Mouse (Mus musculus) gastrocnemius, adult 18-20 months (tissue): Measurements from ENCODE around the gene Naa16. TPM values are rescaled to one million over a fixed set of nuclear protein-coding genes. Genes with fewer than 3 reads are reported as not detected.
A peak's percentile ranks its signal among the peaks of the same experiment; 100 is the strongest.
"Not testable (repeated sequence)": the region's sequence is repeated elsewhere in the genome, so short reads cannot be mapped to it uniquely, and the experiment has no call there.

ENCODE experiments used
- DNase-seq: peaks from one replicate; pipeline ENCODE4 v3.0.0; 2021; ENCODE audit warnings: low spot score
- long read RNA-seq, 2 experiments: library from polyadenylated mRNA; stranded (forward); transcript quantifications; one replicate each; pipeline ENCODE4 v2.0.0; 2021
- total RNA-seq, 2 experiments: library from RNA; stranded (reverse); gene quantifications; 2 replicates each; pipeline ENCODE4 v1.2.3; 2021

Gene Naa16
- total RNA-seq = 10 to 100 TPM; 21.7 to 25.2 TPM
- long read RNA-seq, experiment 1, full-length matches to known transcripts = 6 of 23 reads
- long read RNA-seq, experiment 1, partial matches to known transcripts = 4 of 23 reads
- long read RNA-seq, experiment 1, other reads (novel, unspliced or antisense) = 13 of 23 reads
- long read RNA-seq, experiment 2, full-length matches to known transcripts = 12 of 20 reads
- long read RNA-seq, experiment 2, partial matches to known transcripts = 1 of 20 reads
- long read RNA-seq, experiment 2, other reads (novel, unspliced or antisense) = 7 of 20 reads

DNA sequence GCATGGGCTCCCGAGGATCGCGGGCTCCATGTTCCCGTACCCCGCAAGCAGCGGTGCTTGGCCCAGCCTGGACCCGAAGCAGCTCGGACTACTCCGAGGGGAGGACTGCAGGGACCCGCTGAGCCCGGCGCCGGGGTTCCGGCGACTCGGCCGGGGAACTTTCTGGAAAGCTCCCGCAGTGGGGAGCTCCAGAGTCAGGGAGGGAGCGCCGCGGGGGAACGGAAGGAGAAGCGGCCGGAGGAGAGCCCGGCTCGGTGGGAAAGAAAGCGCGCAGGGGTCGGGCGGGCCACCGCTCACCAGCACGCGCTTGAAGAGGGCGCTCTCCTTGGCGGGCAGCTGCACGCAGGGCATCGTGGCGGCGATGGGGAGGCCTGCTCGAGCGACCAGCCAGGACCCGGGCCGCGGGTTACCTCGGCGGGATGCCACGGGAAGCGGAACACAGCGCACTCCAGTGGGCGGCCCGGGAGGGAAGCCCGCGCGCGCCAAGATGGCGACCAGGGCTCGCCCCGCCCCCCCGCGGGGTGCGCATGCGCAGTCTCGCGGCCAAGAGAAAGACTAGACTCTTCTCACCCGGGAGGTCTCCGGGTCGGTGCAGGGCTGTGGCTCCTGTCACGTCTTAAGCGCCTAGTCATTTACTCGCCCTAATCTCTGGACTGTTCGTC, at the start of gene Naa16:
Gene Naa16, minus strand, starts transcription at position 514 of the 662 bp plus-strand sequence.
- peak; percentile 95 for DNase-seq

DNA sequence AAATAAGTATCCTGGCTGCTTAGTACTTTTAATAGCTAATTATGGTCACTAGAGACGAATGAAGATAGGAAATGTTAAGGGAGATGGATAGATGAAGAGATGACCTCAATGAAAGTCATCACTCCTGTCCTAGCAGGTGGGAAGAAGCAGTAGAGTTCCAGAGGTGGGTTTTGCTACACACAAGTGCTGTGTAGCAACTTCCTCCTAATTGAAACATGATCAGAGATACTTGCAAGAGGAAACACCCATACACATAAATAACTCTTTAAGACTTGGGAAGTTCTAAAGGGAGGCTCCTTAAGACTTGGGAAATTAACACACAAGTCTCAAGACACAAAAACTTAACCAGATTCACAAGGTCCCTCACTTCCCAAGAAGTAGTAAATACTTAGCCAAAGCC, 43.5 kb upstream of the Naa16 start:
- no peak for DNase-seq

DNA sequence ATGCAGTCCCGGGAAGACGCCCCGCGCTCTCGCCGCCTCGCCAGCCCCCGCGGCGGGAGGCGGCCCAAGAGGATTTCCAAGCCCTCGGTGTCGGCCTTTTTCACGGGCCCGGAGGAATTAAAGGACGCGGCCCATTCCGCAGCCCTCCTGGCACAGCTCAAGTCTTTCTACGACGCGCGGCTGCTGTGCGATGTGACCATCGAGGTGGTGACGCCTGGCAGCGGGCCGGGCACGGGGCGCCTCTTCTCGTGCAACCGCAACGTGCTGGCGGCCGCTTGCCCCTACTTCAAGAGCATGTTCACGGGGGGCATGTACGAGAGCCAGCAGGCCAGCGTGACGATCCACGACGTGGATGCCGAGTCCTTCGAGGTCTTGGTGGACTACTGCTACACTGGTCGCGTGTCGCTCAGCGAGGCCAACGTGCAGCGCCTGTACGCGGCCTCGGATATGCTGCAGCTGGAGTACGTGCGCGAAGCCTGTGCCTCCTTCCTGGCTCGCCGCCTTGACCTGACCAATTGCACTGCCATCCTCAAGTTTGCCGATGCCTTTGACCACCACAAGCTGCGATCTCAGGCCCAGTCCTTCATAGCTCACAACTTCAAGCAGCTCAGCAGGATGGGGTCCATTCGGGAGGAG, 36.3 kb upstream of the Naa16 start:
- not testable (repeated sequence) for DNase-seq

DNA sequence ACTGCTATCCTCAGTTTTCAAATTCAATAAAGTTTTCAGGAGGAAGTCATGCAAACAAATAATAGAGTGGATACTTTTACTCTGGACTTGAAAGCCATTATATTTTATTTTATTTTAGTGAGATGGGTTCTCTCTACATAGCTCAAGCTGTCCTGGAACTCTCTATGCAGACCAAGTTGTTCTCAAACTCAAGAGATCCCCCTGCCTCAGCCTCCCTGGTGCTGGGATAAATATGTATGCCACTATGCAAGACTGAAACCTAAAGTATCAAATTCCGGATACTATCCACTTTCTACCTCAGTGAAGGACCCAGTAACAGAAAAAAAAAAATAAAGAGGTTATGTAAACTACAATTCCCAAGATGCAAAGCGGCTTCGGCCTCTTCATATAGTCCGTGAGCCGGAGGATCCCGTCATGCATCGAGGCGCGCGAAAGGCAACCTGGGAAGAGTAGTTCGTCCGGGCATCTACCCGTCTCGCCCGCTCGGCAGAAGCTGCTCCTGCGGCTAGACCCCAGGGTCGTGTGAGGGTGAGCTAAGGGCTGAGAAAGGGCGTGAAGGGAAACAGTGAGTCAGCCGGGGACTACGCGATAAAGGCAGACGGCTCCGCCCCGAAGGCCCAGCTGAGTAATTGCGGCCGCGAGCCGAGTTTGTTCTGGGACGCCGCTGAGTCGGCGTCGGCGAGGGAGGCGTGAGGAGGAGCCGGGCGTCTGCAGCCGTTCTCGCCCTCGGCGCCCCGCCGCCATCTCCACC, 35.6 kb upstream of the Naa16 start, which contains the start of gene Kbtbd7:
Gene Kbtbd7, plus strand, starts transcription at position 533 of the 751 bp plus-strand sequence.
- peak; percentile 94 for DNase-seq

DNA sequence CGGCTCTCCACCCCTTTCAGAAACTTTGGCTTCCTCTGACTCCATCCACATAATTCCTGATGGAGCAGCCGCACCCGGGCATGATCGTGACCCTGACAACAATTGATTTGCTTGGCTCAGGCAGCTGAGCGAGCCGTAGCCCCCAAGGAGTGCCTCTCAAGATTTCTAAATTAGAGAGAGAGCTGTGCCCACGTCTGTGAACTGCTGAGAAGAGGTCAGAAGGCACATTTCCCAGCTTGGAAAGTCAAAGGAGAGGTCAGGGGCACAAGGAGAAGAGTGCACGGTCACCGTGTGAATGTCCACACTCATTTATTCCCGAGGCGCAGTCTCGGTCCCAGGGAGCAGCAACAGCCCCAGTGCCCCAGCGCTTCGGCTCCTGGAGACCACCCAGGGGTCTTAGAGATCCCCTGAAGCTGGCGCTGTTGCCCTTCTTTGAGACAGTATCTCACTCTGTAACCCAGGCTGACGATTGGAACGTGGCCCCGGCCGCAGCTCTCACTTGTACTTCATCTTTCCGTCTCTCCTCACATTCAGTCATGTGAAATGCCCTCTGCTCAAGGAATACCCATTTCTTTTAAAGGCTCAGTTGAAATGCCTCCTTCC, 29.6 kb upstream of the Naa16 start:
- no peak for DNase-seq

DNA sequence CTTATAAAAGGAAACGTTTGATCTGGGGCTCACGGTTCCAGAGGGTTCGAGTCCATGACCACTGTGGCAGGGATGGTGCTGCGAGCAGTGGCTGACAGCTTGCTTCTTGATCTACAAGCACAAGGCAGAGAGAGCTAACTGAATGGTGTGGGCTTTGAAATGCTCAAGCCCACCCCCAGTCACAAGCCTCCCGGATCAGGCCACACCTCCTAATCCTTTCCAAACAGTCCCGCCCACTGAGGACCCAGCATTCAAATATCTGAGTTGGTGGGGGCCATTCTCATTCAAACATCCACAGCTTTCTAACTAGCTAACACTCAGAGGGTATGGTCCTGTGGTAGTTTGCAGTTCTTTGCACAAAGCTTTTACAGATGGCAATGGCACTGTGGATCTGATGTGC, 22.5 kb upstream of the Naa16 start:
- no peak for DNase-seq

DNA sequence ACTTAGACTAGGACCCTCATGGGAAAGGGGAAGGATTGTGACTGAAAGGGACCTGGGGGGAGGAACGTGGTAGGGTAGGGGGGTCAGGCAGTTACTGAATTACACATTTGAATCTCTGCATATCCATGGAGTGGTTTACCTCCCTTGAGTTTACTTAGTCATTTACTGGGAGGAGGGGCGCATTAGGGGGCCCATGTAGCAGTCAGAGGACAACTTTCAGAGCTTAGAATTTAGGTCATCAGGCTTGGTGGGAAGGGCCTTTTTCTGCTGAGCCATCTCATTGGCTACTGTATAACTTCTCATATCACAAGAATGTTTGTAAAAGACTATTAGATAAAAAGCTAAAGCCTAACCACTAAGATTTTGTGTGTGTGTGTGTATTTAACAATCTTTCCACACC, 20.1 kb upstream of the Naa16 start:
- DNase-seq = no peak

DNA sequence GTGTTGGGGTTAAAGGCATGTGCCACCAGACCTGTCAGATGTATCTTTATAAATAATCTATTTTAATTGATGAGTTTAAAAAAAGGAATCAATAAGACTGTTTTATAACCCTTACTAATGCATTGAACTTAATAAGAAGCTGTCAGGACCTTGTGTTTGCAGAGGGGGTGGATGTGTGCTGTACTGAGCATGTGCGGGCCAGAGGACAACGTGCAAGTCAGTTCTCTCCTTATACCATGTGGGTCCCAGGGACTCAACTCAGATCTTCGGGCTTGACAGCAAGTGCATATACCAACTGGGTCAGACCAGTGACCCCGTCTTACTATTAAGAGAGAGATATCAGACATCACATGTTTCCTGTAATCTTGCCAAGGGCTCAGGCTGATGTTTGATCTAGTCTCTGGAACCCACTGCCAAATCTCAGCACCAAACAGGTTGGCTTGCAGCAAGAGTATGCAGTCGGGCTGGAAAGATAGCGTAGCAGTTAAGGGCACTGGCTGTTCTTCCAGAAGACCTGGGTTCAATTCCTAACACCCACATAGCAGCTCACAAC, 18.8 kb upstream of the Naa16 start:
- no peak for DNase-seq

DNA sequence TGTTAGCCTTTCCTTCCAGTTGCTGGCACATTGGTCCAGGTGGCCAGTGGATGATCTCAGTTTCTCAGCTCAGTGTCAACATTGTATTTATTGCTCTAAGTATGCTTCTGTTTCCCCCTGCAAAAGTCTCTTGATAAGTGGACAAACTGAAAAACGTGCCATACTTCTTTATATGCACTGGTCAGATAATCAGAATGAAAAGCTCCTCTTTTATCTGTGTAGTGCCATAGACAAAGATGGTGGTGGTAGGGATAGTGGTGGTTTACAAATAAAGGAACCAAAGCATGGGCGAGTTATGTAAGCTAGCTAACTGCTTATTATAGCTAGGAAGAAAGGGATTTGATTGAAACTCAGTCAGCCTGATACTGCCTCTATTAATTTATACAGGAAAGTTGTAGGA, 17.1 kb upstream of the Naa16 start:
- no peak for DNase-seq

DNA sequence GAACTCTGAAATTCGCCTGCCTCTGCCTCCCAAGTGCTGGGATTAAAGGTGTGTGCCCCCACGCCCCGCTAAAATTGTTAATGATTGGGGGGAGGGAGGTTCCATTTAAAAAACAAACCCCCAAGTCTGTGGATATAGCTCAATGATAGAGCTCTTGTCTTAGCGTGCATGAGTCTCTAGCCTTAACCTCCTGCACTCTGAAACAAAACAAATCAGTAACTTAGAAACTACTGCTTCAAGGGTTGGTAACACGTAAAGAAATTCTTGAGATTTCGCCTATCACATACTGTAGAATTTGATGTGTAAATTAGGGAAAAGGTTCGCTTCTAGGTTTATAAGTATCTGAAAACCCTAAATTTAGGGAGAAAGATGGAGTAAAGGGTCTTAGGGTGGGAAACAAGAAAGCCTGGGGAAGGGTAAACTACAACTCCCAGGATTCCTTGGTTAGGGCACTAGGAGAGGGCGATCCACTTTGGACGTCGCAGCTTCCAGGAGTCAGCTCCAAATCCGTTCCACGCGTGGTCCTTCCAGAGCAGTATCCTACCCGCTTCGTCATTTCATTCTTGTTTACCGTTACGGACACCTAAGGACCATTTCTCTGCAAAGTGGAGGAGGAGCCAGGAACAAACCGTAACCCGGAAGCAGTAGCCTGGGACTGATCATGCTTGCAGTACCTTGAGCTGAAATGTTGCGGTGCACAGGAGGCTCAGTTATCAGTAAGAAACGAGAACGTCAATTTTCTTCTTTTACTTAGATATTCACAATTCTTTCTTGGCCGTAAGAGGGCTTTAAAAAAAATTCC, 6.9 kb upstream of the Naa16 start, which contains the start of gene Mtrf1:
Gene Mtrf1, plus strand, starts transcription at position 452 of the 802 bp plus-strand sequence.
- peak; percentile 70 for DNase-seq

DNA sequence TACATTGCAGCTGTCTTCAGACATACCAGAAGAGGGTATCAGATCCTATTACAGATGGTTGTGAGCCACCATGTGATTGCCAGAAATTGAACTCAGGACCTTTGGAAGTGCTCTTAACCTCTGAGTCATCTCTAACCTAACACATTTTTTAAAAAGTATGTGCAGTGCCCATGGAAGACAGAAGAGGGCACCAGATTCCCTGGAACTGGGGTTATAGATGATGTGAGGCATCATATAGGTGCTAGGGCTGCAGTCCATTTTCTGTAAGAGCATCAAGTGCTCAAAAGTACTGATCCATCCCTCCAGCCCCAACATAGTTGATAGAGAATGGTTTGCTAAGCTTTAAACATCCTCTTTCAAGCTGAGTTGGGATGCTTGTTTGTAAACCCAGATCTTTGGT, 4.0 kb upstream of the Naa16 start:
- DNase-seq = peak; percentile 18

DNA sequence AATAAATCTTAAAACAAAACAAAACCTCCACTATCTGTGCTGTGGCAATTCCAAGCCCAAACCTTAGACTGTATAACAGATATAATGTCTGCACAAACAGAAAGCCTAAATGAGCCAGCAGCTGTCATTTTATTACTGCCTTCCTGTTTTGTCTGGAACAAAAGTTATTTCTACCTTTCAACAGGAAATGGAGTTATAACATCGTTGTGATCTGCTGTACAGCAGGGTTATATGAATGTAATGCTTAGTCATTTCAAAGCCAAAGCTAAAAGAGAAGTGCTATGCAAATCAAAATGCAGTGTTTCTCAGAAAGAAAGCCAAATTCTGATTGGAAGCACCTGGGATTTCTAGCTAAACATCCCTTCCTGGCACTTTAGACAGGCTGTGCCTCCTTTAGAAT, 2.7 kb upstream of the Naa16 start:
- DNase-seq = no peak

DNA sequence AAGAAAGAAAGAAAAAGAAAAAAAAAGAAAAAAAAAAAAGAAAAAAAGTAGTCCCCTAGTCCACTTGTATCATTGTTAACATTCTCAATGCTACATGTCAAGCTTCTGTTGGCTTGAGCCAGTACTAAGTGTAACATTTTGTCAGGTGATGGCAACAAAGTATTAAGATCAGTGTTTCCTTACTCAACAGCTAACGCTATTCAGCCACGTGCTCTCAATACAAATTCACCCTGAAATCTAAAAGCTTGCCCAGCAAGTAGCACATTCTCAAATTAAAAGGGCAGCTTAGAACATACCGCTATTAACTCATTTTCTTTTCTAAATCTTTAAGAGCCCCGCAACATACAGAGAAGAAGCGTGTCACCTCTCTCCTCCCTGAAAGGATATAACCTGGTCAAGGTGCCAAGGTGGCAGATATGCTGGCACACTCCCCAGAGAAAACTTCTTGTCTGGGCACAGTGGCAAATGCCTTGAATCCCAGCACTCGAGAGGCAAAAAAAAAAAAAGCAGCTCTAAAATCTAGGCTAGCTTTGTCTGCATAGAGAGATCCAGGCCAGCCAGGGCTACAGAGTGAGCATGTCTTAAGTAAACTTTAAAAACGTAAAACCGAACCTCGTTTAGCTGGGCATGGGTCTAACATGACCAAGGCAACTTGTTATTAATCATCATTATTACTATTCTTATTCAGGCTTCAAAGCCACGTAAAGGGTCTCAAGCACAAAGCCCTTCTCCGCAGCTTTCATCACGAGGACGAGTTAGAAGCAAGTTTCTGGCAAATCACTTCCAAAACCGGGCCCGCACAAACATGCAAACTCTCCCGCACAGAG, 927 bp downstream of the Naa16 start:
- DNase-seq = peak; percentile 67

DNA sequence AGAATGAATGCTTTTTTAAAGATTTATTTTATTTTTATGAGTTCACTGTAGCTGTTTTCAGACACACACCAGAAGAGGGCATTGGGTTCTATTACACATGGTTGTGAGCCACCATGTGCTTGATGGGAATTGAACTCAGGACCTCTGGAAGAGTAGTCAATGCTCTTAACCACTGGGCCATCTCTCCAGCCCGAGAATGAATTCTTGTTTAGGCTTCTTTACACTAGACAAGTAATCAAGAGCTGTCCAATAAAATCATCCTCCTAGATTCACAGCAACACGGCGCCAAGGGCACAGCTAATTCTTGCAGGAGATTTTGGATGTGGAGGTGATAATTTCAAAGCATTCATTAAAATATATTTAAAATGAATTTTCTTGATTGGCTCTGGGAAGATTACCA, 2.3 kb downstream of the Naa16 start:
- DNase-seq = no peak

DNA sequence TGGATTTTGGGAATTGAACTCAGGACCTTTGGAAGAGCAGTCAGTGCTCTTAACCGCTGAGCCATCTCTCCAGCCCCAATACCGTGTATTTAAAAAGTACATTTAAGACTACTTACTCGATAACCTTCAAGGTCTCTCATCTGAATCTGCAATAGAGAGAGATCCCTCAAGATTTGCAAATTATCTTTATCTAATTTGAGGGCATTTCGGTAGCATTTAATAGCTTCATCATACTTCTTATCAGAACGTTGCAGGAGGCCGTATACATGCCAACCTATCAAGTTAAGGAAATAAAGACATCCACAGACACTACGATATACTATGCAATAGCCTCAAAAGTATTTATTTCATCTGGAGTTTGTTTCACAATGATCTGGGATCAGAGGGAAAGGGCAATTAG, 7.5 kb downstream of the Naa16 start:
- no peak for DNase-seq

DNA sequence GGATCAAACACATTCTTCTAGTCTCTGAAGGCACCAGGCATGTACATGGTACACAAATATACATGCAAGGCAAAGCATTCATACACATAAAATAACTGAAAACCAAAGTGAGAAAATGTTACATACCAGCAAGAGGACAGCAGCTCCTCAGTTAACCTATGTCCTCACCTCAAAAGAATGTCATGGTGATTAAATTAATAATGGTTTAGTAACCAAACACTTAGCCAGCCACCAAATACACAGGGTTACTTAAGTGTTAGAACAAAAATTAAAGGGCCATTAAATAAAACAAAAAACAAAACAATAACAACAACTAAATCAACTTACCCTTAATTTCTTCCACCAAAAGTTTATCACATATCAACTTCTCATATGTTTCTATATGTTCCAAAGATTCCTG, 13.5 kb downstream of the Naa16 start:
- no peak for DNase-seq

DNA sequence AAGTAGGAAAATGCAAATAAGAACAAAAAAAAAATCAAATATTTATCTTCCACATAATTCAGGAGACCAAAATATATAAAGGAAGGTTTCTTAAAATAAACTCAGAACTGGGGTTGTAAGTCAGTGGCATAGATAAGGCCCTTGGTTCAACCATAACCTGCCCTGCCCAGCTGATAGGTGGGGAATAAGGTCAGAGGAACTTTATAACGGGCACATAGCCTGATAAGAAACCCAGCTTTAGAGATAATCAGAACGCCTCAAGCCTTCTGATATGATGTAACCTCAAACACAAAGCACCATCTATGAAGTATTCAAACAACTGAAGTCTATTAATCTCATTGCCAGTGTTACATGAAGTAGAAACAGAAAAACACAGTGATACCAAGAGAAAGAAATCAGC, 32.5 kb downstream of the Naa16 start:
- no peak for DNase-seq

DNA sequence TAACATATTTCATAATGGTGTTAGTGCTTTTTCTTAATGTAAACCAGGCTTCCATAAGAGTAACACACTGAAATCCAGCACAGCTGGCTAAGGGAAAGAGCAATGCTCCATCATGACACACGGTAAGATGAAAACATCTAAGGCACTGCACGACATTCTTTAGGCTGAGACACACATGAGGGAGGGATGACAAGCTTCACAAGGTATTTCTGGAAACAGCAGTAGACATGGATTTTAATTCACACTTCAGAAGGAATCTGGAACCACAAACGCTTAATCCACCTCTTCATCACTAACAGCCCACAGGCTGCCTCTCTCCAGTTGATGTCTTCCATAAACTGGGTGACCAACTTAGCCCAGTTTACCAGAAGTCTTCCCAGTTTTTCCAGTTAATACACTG, 44.2 kb downstream of the Naa16 start:
- no peak for DNase-seq

DNA sequence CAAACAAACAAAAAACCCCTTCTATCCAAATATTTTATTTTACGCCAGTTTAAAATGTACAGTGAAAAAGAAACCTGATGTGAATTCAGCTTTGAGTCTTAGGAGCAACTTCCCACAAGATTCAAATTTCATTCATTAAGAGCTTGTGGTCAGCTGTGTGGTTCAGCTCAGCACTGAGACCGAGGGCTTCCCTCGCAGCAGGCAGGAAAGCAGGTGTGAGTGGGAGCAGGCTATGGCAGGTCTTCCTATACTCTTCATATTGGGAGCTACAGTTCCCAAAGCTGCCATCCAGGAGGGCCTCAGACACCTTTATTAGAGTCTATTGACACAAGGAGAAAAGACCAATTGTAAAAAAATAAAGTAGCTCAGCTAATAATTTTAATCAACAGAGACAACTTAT, 55.0 kb downstream of the Naa16 start:
- no peak for DNase-seq

DNA sequence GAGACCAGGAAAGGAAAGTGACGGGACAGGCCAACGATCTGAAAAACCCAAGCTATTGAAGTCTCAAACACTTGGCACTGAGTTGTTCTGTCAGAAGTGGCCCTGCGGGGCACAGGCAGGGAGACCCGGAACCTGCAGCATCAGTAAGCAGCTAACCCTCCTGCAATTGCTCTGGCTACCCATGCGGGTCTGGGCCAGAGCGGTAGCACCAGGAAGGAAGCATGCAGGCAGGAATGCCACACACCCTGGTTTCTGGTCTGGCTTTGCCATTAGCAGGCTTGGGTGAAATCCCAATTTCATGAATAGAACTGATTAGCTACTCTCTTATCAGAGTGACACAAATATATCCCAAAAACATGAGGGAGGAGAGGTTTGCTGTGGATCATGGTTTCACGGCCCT, 58.6 kb downstream of the Naa16 start:
- DNase-seq = no peak
